Mouse (Mus musculus): ENCODE measurements around the gene Afap1l2. TPM values are rescaled to one million over a fixed set of nuclear protein-coding genes. Genes with fewer than 3 reads are reported as not detected.

Afap1l2 gene
- polyA plus RNA-seq, 1 experiment: 17.3 TPM

DNA sequence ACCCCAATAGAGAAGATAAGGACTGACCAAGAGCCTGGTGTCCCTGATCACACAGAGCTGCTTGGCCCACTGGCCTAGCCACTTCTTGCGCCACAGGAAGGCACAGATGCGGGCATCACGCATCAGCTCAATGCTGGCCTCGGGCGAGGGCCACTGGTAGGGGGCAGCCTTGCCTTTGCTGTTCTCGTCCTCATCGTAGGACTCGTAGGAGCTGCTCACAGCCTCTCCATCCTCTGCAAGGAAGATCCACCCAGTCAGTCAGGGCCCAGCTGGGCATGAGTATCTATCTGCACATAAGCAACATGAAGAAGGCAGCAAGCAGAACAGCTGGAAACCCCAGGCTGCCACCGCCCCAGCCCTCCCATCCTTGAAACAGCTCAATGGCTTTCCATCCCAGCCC, 78.0 kb downstream of the Afap1l2 start:
- no peaks in the 10 kb centered on the region for H3K27me3 ChIP-seq (ENCODE audit: control insufficient read depth, insufficient read depth, low read length, poor library complexity, severe bottlenecking)
- H3K9ac ChIP-seq (ENCODE audit: low read depth, poor library complexity, severe bottlenecking): no peak overlapping the region
- peaks cover 2% of the 10 kb centered on the region for H3K4me1 ChIP-seq (ENCODE audit: control insufficient read depth, insufficient read depth, low read length)
- H3K9me3 ChIP-seq (replicated peaks; ENCODE audit: control insufficient read depth, insufficient read depth, low read length, poor library complexity, severe bottlenecking): no peaks in the 10 kb centered on the region
- no peak overlapping the region for H3K4me3 ChIP-seq (ENCODE audit: low read depth, low read length)
- TF ChIP-seq EP300 (IDR thresholded peaks at IDR 0.05; ENCODE audit: insufficient read depth, low read depth, low read length): no peak
- TF ChIP-seq CTCF (IDR thresholded peaks at IDR 0.05; ENCODE audit: low read depth, low read length): peak; percentile 27
- no peak for TF ChIP-seq POLR2A (IDR thresholded peaks at IDR 0.05; ENCODE audit: insufficient read depth, low read length)
- H3K36me3 ChIP-seq (ENCODE audit: control insufficient read depth, insufficient read depth, low read length, poor library complexity, severe bottlenecking): no peaks in the 10 kb centered on the region
- no peak overlapping the region for H3K27ac ChIP-seq (ENCODE audit: insufficient read depth, low read length)

DNA sequence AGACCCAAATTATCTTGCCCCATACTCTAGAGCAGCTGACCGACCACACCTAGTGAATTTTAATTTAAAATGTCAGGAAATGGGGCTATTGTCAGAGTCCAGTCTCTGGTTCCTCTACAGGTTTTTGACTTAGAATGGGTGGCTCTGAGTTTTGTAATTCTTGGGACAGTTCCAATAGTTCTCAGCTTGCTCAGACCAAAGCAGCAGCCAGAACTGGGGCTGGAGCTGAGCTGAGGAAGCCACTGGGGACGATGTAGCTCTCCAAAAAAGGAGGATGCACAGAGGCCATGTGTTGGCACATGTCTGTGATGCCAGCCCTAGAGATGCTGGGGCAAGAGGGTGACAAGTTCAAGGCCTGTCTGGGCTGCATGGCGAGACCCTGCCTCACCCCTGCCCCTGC, 78.6 kb downstream of the Afap1l2 start:
- Histone ChIP-seq H3K36me3 (ENCODE audit: control insufficient read depth, insufficient read depth, low read length, poor library complexity, severe bottlenecking) (no peaks in the 10 kb centered on the region), H3K4me1 (ENCODE audit: control insufficient read depth, insufficient read depth, low read length) (peaks cover 2% of the 10 kb centered on the region), H3K9me3 (replicated peaks; ENCODE audit: control insufficient read depth, insufficient read depth, low read length, poor library complexity, severe bottlenecking) (no peaks in the 10 kb centered on the region), H3K4me3 (ENCODE audit: low read depth, low read length) (no peak overlapping the region), H3K27me3 (ENCODE audit: control insufficient read depth, insufficient read depth, low read length, poor library complexity, severe bottlenecking) (no peaks in the 10 kb centered on the region), H3K9ac (ENCODE audit: low read depth, poor library complexity, severe bottlenecking) (no peak overlapping the region), H3K27ac (ENCODE audit: insufficient read depth, low read length) (no peak overlapping the region)
- TF ChIP-seq EP300 (IDR thresholded peaks at IDR 0.05; ENCODE audit: insufficient read depth, low read depth, low read length) (no peak), CTCF (IDR thresholded peaks at IDR 0.05; ENCODE audit: low read depth, low read length) (no peak), POLR2A (IDR thresholded peaks at IDR 0.05; ENCODE audit: insufficient read depth, low read length) (no peak)

DNA sequence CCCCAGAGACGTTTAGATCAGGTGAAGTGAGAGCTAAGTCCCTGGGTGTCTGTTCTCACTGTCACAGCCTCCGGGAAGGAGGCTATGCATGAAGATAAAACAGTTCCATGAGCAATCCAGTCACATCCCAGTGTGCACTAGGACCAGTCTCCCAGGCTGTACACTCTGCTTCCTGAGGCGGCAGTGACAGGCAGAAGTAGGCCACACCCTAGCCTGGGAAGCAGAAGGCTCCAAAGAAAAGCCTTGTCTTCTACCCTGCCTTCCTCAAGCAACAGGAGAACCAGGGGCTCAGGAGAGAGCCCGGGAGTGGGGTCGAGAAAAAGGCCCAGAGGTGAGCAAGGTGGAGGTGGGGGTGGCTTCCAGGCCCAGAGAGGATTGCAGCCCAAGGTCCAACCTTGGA, 86.3 kb downstream of the Afap1l2 start:
- H3K4me3 ChIP-seq (ENCODE audit: low read depth, low read length): no peak overlapping the region
- no peak overlapping the region for H3K27ac ChIP-seq (ENCODE audit: insufficient read depth, low read length)
- no peak overlapping the region for H3K9ac ChIP-seq (ENCODE audit: low read depth, poor library complexity, severe bottlenecking)
- no peaks in the 10 kb centered on the region for H3K9me3 ChIP-seq (replicated peaks; ENCODE audit: control insufficient read depth, insufficient read depth, low read length, poor library complexity, severe bottlenecking)
- TF ChIP-seq CTCF (IDR thresholded peaks at IDR 0.05; ENCODE audit: low read depth, low read length) (no peak), EP300 (IDR thresholded peaks at IDR 0.05; ENCODE audit: insufficient read depth, low read depth, low read length) (no peak), POLR2A (IDR thresholded peaks at IDR 0.05; ENCODE audit: insufficient read depth, low read length) (no peak)
- no peaks in the 10 kb centered on the region for H3K27me3 ChIP-seq (ENCODE audit: control insufficient read depth, insufficient read depth, low read length, poor library complexity, severe bottlenecking)
- H3K36me3 ChIP-seq (ENCODE audit: control insufficient read depth, insufficient read depth, low read length, poor library complexity, severe bottlenecking): no peaks in the 10 kb centered on the region
- H3K4me1 ChIP-seq (ENCODE audit: control insufficient read depth, insufficient read depth, low read length): no peaks in the 10 kb centered on the region

DNA sequence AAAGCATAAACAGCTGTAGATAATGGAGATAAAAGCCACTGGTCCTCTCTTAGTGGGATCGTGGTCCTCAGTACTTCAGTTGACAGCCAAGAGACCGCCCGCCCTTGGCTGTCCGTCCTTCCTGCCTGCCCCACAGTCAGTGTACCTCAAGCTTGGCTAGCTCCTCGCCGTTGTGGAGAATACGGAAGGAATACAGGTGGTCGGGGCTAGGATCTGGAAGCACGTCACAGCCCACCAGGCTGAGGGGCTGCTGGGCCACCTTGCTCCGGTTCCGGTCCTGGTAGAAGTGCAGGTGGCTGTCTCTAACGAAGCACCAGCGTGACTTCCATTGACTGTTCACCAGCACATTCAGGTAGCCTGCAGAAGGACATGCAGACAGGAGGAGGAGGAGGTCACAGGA, 87.8 kb downstream of the Afap1l2 start:
- Histone ChIP-seq H3K27ac (ENCODE audit: insufficient read depth, low read length) (no peak overlapping the region), H3K9me3 (replicated peaks; ENCODE audit: control insufficient read depth, insufficient read depth, low read length, poor library complexity, severe bottlenecking) (no peaks in the 10 kb centered on the region), H3K27me3 (ENCODE audit: control insufficient read depth, insufficient read depth, low read length, poor library complexity, severe bottlenecking) (no peaks in the 10 kb centered on the region), H3K4me1 (ENCODE audit: control insufficient read depth, insufficient read depth, low read length) (no peaks in the 10 kb centered on the region), H3K4me3 (ENCODE audit: low read depth, low read length) (no peak overlapping the region), H3K9ac (ENCODE audit: low read depth, poor library complexity, severe bottlenecking) (no peak overlapping the region), H3K36me3 (ENCODE audit: control insufficient read depth, insufficient read depth, low read length, poor library complexity, severe bottlenecking) (no peaks in the 10 kb centered on the region)
- TF ChIP-seq POLR2A (IDR thresholded peaks at IDR 0.05; ENCODE audit: insufficient read depth, low read length) (no peak), EP300 (IDR thresholded peaks at IDR 0.05; ENCODE audit: insufficient read depth, low read depth, low read length) (no peak), CTCF (IDR thresholded peaks at IDR 0.05; ENCODE audit: low read depth, low read length) (no peak)

DNA sequence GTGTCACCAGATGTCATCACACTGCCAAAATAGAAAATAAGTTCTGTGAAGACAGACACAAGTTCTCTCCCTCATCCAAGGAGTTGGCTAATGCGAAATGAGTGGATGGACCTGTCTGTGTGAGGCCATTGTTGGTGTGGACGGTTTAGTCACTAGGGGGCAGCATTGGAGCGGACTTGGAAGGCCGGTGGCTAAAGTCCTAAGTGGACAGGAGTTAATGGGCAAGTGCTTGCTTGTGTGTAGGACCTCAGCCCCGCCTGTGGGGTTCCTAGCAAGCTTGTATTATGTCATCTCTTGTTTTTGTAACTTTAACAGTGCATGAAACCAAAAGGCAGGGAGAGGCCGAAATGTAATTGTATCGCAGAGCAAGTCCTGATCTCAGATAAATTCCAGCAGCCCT, 88.4 kb downstream of the Afap1l2 start:
- no peak overlapping the region for H3K27ac ChIP-seq (ENCODE audit: insufficient read depth, low read length)
- TF ChIP-seq POLR2A (IDR thresholded peaks at IDR 0.05; ENCODE audit: insufficient read depth, low read length) (no peak), CTCF (IDR thresholded peaks at IDR 0.05; ENCODE audit: low read depth, low read length) (peak; percentile 93)
- H3K9me3 ChIP-seq (replicated peaks; ENCODE audit: control insufficient read depth, insufficient read depth, low read length, poor library complexity, severe bottlenecking): no peaks in the 10 kb centered on the region
- H3K27me3 ChIP-seq (ENCODE audit: control insufficient read depth, insufficient read depth, low read length, poor library complexity, severe bottlenecking): no peaks in the 10 kb centered on the region
- no peak overlapping the region for H3K9ac ChIP-seq (ENCODE audit: low read depth, poor library complexity, severe bottlenecking)
- H3K4me1 ChIP-seq (ENCODE audit: control insufficient read depth, insufficient read depth, low read length): no peaks in the 10 kb centered on the region
- H3K36me3 ChIP-seq (ENCODE audit: control insufficient read depth, insufficient read depth, low read length, poor library complexity, severe bottlenecking): no peaks in the 10 kb centered on the region
- H3K4me3 ChIP-seq (ENCODE audit: low read depth, low read length): no peak overlapping the region

DNA sequence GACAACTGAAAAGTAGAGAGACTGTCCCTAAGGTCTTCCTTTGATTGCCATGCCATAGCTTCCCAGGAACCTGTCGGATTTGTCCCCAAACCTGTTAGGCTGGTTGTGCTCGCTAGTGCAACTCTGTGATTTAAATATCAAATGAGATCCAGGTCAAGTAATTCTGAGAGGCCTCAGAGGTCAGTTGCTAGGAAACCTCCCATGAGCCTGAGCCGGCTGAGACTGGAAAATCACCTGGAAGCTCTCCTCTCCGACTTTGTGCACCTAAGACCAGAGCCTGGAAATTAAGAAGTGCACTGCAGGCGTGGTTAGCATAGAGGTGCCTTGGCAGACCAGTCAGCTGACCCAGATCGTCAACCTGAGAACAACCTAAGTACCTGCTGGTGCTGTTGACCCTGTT, 92.9 kb downstream of the Afap1l2 start:
- Histone ChIP-seq H3K4me1 (ENCODE audit: control insufficient read depth, insufficient read depth, low read length) (no peaks in the 10 kb centered on the region), H3K9ac (ENCODE audit: low read depth, poor library complexity, severe bottlenecking) (no peak overlapping the region), H3K4me3 (ENCODE audit: low read depth, low read length) (peak overlapping the region; percentile 30), H3K36me3 (ENCODE audit: control insufficient read depth, insufficient read depth, low read length, poor library complexity, severe bottlenecking) (no peaks in the 10 kb centered on the region), H3K9me3 (replicated peaks; ENCODE audit: control insufficient read depth, insufficient read depth, low read length, poor library complexity, severe bottlenecking) (no peaks in the 10 kb centered on the region), H3K27ac (ENCODE audit: insufficient read depth, low read length) (peak overlapping the region; percentile 41), H3K27me3 (ENCODE audit: control insufficient read depth, insufficient read depth, low read length, poor library complexity, severe bottlenecking) (no peaks in the 10 kb centered on the region)
- TF ChIP-seq EP300 (IDR thresholded peaks at IDR 0.05; ENCODE audit: insufficient read depth, low read depth, low read length): peak; percentile 69
- no peak for TF ChIP-seq CTCF (IDR thresholded peaks at IDR 0.05; ENCODE audit: low read depth, low read length)

Data from ES-Bruce4 (cell line).